Mouse (Mus musculus) intestine, embryonic 16.5 days (tissue): Measurements from ENCODE around the gene Zkscan7. TPM values are rescaled to one million over a fixed set of nuclear protein-coding genes. Genes with fewer than 3 reads are reported as not detected.
A peak's percentile ranks its signal among the peaks of the same experiment; 100 is the strongest.
"Not testable (repeated sequence)": the region's sequence is repeated elsewhere in the genome, so short reads cannot be mapped to it uniquely, and the experiment has no call there.

ENCODE experiments used
- ATAC-seq: fragments of 200-750 bp; cut with Nextera tagmentation; 2 replicates; pipeline ENCODE4 v1.8.0; 2017; ENCODE audit warnings: moderate TSS enrichment, moderate library complexity
- H3K27ac ChIP-seq: fragments of 300-500 bp; sonication (generic); 2 replicates; pipeline ENCODE4 v1.5.1; 2014; ENCODE audit warnings: mild to moderate bottlenecking, low read length
- H3K27me3 ChIP-seq: fragments of 300-500 bp; sonication (generic); replicated peaks from 2 replicates; pipeline ENCODE4 v1.6.1; 2014; ENCODE audit warnings: low read length, control low read depth, mixed read lengths; ENCODE audit not compliant: control insufficient read depth, insufficient read depth
- H3K36me3 ChIP-seq: fragments of 300-500 bp; sonication (generic); 2 replicates; pipeline ENCODE4 v1.6.1; 2014; ENCODE audit warnings: low read length, control low read depth; ENCODE audit not compliant: control insufficient read depth, insufficient read depth
- H3K4me1 ChIP-seq: fragments of 300-500 bp; sonication (generic); 2 replicates; pipeline ENCODE4 v1.6.1; 2014; ENCODE audit warnings: low read length, control low read depth, mixed read lengths; ENCODE audit not compliant: control insufficient read depth, insufficient read depth
- H3K4me2 ChIP-seq: fragments of 300-500 bp; sonication (generic); 2 replicates; pipeline ENCODE4 v1.6.1; 2014; ENCODE audit warnings: low read depth, low read length, control low read depth
- H3K4me3 ChIP-seq: fragments of 300-500 bp; sonication (generic); 2 replicates; pipeline ENCODE4 v1.5.1; 2014; ENCODE audit warnings: mild to moderate bottlenecking, low read length
- H3K9ac ChIP-seq: fragments of 300-500 bp; sonication (generic); 2 replicates; pipeline ENCODE4 v1.6.1; 2014; ENCODE audit warnings: low read depth, low read length
- H3K9me3 ChIP-seq: fragments of 300-500 bp; sonication (generic); 2 replicates; pipeline ENCODE4 v1.6.1; 2016; ENCODE audit warnings: low read length, control low read depth; ENCODE audit not compliant: control insufficient read depth
- WGBS: fragments of 180-500 bp; shearing (Covaris S2); extraction: QIAGEN DNeasy Blood & Tissue Kit; methylation state at CpG from one replicate; pipeline ENCODE4 v1.1.7; 2014; 5-methylcytosine and 5-hydroxymethylcytosine counted together
- polyA plus RNA-seq: library from polyadenylated mRNA; unstranded; fragments of >200 nt; fragmentation: Nextera tagmentation; extraction: Ambion mirVana; gene quantifications from 2 replicates; pipeline ENCODE4 v1.2.1, GENCODE M21; 2015

Gene Zkscan7
- polyA plus RNA-seq = 3.7 and 4.3 TPM in 2 replicates

DNA sequence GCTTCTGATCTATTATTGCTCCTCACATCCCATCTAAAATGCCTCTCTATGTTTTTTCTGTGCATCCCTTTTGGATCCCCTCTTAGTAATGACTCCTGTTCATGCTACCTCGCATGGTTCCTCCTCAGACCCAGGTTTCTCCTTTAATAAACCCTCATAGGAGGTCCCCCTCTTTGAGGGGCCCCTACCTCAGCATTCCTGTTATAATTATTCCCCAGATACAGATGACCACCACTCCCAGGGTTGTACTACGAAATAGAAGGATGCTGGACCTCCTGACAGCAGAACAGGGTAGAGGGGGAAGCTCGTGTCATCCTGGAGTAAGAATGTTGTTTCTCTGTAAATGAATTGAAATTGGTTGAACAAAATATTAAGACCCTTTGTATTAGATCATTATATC lies at the start of gene Zkscan7:
TSS of gene Zkscan7 (plus strand) at position 301 of the 400 bp plus-strand sequence.
- Histone ChIP-seq H3K27me3 (no peaks in the 10 kb centered on the region), H3K4me2 (peak within 1 kb of the TSS; percentile 83), H3K36me3 (no peaks in the 10 kb centered on the region), H3K4me1 (no peaks in the 10 kb centered on the region), H3K9me3 (no peaks in the 10 kb centered on the region; the same call in 1 of the 2 replicates), H3K27ac (no peak within 1 kb of the TSS), H3K9ac (0 out of 2 replicates have a peak within 1 kb of the TSS, but pooled peaks have one; percentile 88), H3K4me3 (peak within 1 kb of the TSS; percentile 81)
- no peak for ATAC-seq
- 88% methylated on average over 3 of the region's 3 CpGs for WGBS

DNA sequence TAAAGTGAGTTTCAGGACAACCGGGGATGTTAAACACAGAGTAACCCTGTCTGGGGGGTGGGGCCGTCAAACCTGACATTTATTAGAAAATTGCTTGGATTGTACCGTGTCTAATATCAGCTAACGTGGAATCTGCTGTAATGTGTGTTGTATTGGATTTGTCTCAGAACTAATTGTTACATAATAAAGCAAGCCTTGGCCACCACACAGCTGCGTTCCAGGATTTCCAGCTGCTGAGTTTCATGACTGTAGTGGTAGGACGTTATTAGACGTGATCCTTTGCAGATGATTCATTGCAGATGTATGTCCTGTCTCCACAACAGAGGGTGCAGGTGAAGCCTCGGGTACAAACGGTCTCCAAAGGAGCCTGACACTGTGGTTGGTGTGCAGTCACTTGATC lies 49.4 kb upstream of the Zkscan7 start:
- ATAC-seq = no peak
- 68% methylated on average over 9 of the region's 9 CpGs for WGBS
- H3K4me1 ChIP-seq = no peaks in the 10 kb centered on the region

GRCm38 (mm10) chr9:122836790-122837189 lies 48.7 kb upstream of the Zkscan7 start:
- H3K36me3 ChIP-seq = no peaks in the 10 kb centered on the region
- 47% methylated on average over 6 of the region's 6 CpGs for WGBS
- no peaks in the 10 kb centered on the region for H3K4me1 ChIP-seq
- H3K27ac ChIP-seq = peak overlapping the region; percentile 30; the same call in 1 of the 2 replicates
- H3K9me3 ChIP-seq = no peaks in the 10 kb centered on the region
- no peak overlapping the region for H3K4me2 ChIP-seq
- ATAC-seq = peak; percentile 80
- H3K27me3 ChIP-seq = no peaks in the 10 kb centered on the region
- no peak overlapping the region for H3K9ac ChIP-seq
- H3K4me3 ChIP-seq = no peak overlapping the region

More for the DNA sequence above, 49.4 kb upstream of the Zkscan7 start:
- no peak overlapping the region for H3K4me2 ChIP-seq
- H3K36me3 ChIP-seq = no peaks in the 10 kb centered on the region
- no peaks in the 10 kb centered on the region for H3K27me3 ChIP-seq
- peak overlapping the region; percentile 30; the same call in 1 of the 2 replicates for H3K27ac ChIP-seq
- no peak overlapping the region for H3K4me3 ChIP-seq
- no peak overlapping the region for H3K9ac ChIP-seq
- H3K9me3 ChIP-seq = no peaks in the 10 kb centered on the region

- peak; percentile 23; the same call in 1 of the 2 replicates for ATAC-seq
- WGBS = 79% methylated on average over 4 of the region's 4 CpGs
- Histone ChIP-seq H3K27ac (peak overlapping the region; percentile 9; the same call in 1 of the 2 replicates), H3K4me3 (no peak overlapping the region), H3K27me3 (no peaks in the 10 kb centered on the region), H3K4me2 (no peak overlapping the region), H3K36me3 (no peaks in the 10 kb centered on the region), H3K9me3 (no peaks in the 10 kb centered on the region), H3K4me1 (no peaks in the 10 kb centered on the region), H3K9ac (no peak overlapping the region)
Measured at GRCm38 (mm10) chr9:122837216-122837615, 48.3 kb upstream of the Zkscan7 start.

- ATAC-seq = peak; percentile 80
- 28% methylated on average over 16 of the region's 16 CpGs for WGBS
- Histone ChIP-seq H3K9me3 (no peaks in the 10 kb centered on the region), H3K36me3 (no peaks in the 10 kb centered on the region), H3K9ac (no peak overlapping the region; the same call in 1 of the 2 replicates), H3K4me3 (no peak overlapping the region), H3K4me2 (no peak overlapping the region), H3K4me1 (no peaks in the 10 kb centered on the region), H3K27me3 (no peaks in the 10 kb centered on the region), H3K27ac (no peak overlapping the region; the same call in 1 of the 2 replicates)
Measured at GRCm38 (mm10) chr9:122837680-122838079, 47.8 kb upstream of the Zkscan7 start.

DNA sequence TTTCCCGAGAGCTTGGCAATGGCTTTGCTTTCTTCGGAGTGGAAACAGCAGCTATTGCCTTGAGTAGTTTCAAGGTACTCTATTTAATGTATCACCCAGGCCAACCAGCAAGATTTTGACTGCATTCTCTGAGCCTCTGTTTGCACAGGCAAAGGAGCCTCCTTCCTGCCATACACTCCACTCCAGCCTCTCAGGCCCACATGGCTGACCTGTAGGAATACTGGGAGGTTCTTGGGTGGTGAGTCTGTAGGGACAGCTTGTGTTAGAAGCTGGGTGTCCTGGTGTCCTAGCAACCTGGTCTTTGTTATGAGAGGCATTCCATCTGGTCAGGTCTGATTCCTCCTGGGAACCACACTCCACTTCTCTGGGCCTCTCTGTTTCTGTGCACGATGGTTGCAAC lies 41.7 kb upstream of the Zkscan7 start, which contains the start of gene Gm35549:
TSS of gene Gm35549 (minus strand) at position 276 of the 400 bp plus-strand sequence.
- no peak for ATAC-seq
- Histone ChIP-seq H3K4me1 (no peaks in the 10 kb centered on the region), H3K36me3 (no peaks in the 10 kb centered on the region), H3K9me3 (no peaks in the 10 kb centered on the region), H3K4me2 (no peak within 1 kb of the TSS), H3K4me3 (no peak within 1 kb of the TSS), H3K27ac (no peak within 1 kb of the TSS), H3K27me3 (no peaks in the 10 kb centered on the region), H3K9ac (no peak within 1 kb of the TSS)
- 71% methylated on average over 3 of the region's 3 CpGs for WGBS

DNA sequence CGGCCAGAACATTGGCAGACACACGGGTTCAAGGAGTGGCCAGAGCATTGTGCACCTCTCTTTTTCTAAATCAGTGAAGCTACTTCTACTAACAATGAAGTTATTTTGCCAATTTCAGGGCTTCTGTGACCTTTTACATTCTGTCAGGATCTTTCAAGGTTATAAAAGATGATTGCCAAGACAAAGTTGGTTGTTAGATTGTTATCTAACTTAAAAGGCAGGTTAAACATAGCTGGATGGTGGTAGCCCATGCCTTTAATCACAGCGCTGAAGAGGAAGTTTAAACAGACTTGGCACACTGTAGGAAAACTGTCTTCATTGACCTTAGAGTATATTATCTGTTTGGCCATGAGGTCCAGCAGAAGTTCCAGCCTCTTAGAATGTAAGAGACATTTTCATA lies 39.9 kb upstream of the Zkscan7 start:
- H3K36me3 ChIP-seq = peaks cover 13% of the 10 kb centered on the region; the same call in 1 of the 2 replicates
- no peak overlapping the region for H3K4me2 ChIP-seq
- no peaks in the 10 kb centered on the region for H3K4me1 ChIP-seq
- WGBS = 83% methylated on average over 3 of the region's 3 CpGs
- no peak overlapping the region for H3K27ac ChIP-seq
- no peak overlapping the region for H3K9ac ChIP-seq
- no peaks in the 10 kb centered on the region for H3K9me3 ChIP-seq
- no peak for ATAC-seq
- H3K27me3 ChIP-seq = no peaks in the 10 kb centered on the region
- H3K4me3 ChIP-seq = no peak overlapping the region

DNA sequence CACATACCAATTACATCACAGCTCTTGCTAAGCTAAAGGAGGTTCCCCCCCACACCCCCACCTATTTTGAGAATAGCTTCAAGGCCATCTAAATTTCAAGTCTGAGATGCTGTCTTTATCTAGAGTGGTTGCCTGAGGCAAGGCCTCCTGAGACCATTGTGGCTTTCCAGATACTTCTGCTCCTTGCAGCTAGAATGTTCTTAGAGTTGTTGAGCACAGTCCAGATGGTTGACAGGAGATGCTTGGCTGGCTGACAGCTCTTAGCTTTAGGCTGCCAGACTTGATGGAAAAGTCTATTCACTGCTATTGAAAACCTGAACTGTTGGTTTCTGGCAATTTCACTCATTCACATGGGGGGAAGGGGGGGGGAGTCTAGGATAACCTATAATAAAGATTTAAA lies 39.3 kb upstream of the Zkscan7 start:
- H3K9ac ChIP-seq = no peak overlapping the region
- no peaks in the 10 kb centered on the region for H3K4me1 ChIP-seq
- no peak for ATAC-seq
- H3K4me3 ChIP-seq = no peak overlapping the region
- H3K9me3 ChIP-seq = no peaks in the 10 kb centered on the region
- no peaks in the 10 kb centered on the region for H3K27me3 ChIP-seq
- no peak overlapping the region for H3K27ac ChIP-seq
- H3K36me3 ChIP-seq = peaks cover 15% of the 10 kb centered on the region; the same call in 1 of the 2 replicates
- H3K4me2 ChIP-seq = no peak overlapping the region

DNA sequence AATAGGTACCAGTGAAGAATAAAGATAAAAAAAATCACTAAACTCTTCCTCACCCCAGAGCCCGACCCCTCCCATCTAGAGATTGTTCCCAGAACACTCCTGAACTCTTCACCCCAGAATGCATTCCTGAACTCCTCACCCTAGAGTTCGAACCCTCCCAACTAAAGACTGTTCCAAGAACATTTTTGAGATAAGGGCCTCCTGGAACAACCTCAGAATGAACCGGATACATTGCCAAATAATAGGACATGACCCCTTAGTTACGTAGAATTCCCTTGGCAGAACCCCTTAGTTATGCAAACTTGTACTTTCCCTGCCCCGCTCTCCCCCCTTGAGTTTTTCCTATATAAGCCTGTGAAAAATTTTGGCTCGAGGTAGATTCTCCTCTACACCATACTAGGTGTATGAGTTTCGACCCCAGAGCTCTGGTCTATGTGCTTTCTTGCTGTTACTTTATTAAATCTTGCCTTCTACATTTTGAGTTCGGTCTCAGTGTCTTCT lies 37.6 kb upstream of the Zkscan7 start:
- not testable (repeated sequence) for H3K4me3 ChIP-seq, H3K27me3 ChIP-seq, ATAC-seq, H3K9ac ChIP-seq, H3K4me1 ChIP-seq, H3K9me3 ChIP-seq, H3K4me2 ChIP-seq, H3K27ac ChIP-seq
- peaks cover 28% of the 10 kb centered on the region for H3K36me3 ChIP-seq
- 85% methylated on average over 7 of the region's 8 CpGs for WGBS

DNA sequence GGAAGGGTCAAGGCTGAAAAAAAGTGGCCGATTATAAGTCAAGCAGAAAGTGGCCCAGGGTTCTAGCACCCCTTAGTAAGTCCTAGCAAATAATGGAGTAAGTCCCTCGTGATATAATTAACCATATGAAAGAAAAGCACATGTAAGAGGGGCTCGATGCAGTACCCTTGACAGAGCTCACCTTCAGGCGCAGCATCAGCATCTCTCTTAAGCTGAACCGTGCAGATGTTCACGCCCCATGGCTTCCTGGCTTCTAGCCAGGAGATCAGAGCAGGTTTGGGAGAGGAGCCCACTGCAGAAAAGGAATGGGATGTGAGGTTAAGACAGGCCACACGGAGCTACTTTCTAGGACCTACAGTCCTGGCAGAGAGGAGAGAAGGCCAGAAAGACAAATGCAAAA lies 31.0 kb upstream of the Zkscan7 start:
- no peak overlapping the region for H3K4me2 ChIP-seq
- H3K4me1 ChIP-seq = no peaks in the 10 kb centered on the region
- H3K9me3 ChIP-seq = peaks cover 24% of the 10 kb centered on the region
- no peaks in the 10 kb centered on the region for H3K27me3 ChIP-seq
- H3K27ac ChIP-seq = no peak overlapping the region
- ATAC-seq = no peak
- no peak overlapping the region for H3K4me3 ChIP-seq
- peaks cover 80% of the 10 kb centered on the region for H3K36me3 ChIP-seq
- WGBS = 93% methylated on average over 7 of the region's 7 CpGs
- no peak overlapping the region for H3K9ac ChIP-seq
